Mouse (Mus musculus): ENCODE data around the gene Xdh.
A peak's percentile ranks its signal among the peaks of the same experiment; 100 is the strongest.

Xdh gene

DNA sequence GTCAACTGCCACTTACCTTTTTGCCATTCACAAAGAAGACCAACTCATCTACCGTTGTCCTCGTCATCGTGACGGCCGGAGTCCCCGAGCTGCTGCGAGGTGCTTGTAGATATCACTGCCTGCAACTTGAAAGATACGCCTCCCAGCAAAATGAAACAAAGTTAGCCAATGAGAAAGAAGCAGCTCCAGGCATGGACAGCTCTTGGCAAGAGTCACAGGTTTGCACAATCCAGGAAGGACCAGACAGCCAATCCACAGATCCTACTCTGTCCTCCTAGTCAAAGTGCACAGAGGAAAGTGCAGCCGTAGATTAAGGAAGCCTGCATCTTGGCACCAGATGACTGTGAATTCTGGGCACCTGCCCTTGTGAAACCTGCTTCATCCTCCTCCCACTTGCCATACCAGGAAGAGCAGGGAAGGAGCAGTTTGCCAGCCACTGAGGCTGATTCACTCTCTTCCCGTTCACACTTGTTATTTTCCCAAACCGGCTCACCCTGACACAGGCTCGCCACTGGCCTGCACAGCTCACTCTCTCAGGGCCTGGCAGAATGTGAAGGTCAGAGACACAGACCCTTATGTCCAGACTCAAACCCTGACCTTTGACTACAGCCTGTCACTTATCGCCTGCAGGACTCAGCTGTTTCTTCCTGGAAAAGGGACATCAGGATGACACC, at the start of gene Xdh:
Gene Xdh (minus strand): TSS at position 135 of the 674 bp plus-strand sequence.
- DNase-seq = no peak

DNA sequence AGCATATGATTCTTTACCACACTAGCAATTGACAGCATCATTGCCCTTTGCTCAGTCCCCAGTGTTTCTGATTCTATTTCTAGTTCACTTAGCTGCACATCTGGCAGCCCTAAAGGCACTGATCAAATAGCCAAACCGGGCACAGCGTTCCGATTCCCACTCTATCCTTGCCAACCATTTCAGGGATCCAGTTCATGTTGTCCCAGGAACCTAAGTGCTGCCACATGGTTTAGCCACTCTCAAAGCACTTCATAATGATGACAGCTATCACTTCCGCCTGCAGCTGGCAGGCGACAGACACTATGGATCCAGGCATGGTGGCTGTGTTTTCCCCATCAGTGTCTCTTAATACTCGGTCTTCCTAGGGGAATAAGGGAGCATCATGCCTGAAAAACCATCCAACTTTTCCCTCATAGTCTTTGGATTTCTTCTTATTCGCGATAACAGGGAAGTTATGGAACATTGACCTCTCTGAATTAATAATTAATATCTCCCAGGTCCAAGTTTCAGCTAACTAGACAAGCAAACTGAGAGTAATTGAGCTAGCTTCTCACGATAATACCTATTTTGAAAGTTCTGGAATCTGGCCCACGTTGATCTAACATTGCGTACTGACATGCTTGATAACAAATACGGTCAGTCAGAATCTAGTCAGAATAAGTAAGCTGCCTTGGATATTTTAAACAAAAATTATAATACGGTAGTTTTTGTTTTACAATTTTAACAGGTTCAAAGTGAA, 46.1 kb upstream of the Xdh start:
- no peak for DNase-seq

DNA sequence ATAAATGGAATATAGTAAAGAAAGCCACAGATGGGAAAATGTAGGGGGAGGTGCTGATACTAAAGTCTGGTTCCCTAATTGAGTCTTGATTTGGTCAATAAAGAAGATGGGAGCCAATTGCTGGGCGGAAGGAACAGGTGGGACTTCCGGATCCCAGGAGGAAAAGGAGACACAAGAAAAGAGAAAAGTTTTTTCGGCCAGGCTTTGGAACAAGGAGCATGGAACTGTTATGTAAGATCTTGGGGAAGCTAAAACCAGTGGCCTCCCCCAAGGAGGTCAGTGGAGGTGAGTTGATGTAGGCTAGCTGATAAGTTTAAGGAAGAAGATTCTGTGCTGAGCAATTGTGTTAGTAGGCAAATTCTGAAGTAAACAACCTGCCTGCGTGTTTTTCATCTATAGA, 41.3 kb upstream of the Xdh start:
- DNase-seq = no peak

DNA sequence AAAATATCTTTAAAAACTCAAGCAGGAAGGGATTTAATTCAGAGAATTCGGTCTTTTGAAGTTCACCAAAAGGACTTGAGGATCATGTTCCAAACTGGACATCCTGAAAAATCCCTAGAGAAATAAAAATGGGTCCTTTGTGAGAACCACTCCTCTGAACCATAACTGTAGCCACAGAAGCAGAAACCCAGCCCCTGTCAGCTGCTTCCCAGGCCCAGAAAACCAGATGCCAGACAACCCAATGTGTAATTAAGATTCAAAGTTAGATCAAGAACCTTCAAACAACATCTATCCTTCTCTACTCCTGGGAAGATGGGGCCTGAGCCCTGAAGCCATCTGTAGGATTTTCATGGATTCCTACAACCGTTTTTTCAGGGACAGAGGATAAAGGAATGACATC, 36.6 kb upstream of the Xdh start:
- no peak for DNase-seq

DNA sequence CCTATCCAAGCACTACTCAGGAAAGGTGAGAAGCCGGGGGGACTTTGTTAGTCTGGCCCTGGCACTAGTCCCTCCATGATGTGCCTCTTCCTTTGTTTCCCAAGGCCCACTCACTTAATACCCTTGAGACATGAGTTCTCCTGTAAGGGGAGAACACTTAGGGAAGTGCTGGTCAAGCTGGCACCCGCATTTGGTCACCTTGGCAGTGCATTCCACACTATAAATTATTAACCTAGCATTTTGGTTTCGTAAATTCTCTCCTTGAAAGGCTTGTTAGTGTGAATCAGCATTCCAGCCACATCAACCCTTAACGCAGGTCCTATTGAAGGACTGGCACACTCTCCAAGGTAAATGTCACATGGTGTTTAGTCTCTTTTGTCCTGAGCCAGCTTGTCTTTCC, 35.9 kb upstream of the Xdh start:
- no peak for DNase-seq

DNA sequence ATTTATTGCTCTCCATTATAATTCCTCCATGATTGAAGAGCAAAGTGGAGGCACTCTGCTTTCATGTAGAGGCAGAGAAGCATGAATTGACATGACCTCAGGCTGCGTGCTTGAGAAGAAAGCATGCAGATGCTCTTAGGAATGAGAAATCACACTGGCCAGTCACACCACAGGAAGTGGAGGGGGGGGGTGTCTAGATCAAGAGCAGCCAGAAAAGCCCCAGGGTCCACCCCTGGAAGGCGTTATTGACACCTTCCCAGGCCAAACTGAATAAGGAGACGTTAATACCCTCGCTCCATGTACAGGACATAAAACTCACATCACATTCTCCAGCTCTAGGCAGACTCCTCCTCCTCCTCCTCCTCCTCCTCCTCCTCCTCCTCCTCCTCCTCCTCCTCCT, 34.5 kb upstream of the Xdh start:
- no peak for DNase-seq

DNA sequence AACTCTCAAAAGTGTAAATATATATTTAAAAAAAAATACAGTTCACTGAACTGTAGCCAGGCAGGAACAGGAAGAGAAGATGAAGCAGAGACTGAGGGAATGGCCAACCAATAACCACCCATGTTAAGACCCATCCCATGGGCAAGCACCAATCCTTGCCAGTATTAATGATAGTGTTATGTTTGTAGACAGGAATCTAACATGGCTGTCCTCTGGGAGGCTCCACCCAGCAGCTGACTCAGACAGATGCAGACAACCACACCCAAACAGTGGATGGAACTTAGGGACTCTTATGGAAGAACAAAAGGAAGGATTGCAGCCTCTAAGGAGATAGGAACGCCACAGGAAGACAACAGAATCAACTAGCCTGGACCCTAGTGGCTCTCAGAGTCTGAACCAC, 32.9 kb upstream of the Xdh start:
- DNase-seq = no peak

DNA sequence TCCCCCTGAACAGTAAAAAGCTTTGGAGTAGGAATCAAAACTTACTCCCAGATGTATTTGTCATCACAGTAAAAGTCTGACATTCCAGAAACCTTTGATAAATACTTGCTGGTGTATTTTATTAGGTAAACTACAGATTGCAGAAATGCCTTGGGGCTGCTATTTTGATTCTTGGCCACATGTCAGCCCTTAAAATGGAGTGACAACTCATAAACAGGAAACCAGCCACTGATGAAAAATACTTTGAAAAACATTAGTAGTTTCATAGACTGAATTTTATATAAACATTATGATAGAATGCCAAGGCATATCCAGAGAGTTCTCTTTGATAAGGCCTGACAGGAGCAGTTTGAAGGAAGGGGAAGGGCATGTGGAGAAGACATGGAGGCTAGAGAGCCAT, 26.1 kb upstream of the Xdh start:
- no peak for DNase-seq

DNA sequence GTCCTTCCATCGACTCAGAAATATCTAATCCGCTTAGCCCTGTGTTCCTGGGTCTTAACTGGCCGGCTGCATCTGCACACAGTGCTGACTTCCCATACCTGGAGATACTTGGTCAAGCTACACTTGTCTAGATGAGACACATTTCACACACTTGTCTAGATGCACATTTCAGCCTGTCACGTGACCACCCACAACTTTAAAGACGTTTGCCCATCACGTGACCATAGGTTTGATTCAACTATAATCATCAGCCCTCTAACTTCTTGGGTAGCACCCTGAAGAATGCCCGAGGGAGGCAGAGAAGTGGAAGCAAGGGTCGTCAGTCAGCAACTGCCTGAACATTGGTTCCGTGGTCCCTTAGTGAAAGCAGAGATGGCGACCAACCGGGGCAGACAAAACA, 22.7 kb upstream of the Xdh start:
- no peak for DNase-seq

DNA sequence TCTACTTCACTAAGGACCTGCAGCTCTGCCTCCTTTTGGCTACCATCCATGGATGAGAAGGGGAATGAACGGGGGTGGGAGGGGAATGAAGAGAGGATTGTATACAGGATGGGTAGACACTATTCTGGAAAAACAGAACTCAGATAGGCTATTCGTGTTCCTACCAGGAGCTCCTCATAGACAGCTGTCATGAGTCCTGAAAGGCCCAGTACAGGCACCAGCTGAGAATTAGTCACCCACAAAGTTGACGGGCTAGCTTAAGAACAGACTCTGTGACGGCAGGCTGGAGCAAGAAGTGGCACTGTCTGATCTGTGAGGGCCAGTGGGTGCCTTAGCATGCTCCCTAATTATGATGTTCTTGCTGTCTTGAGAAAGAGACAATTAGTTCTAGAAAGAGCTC, 21.3 kb upstream of the Xdh start:
- DNase-seq = no peak

DNA sequence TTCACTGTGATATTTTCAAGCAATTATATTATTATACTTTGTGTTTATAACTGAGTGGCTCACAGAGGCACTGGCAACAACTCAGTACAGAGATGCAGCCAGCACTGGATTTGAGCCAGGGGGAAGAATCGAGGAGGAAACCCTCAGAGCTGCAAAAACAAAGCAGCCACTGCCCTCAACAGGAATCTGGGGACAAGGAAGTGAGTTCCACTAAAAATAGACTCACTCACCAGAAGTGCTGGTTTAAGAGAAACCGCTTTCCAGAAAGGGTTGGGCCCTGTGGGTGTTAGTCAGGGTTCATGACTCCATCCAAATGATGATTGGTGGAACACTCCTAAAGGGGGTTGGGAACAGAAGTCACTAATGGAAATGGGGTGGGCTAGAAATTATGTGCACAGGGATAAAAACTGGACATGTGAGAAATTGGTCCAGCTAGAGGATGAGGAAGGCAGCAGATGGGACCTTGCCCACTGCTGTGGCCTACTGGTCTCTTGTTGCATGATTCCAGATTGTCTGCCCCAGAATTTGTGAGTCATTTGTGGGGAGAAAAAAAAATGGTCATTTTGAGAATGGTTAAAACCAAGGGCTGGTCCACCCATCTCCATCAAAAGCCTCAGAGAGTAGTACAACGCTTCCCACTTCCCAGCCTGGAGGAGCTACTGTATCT, 20.5 kb upstream of the Xdh start:
- no peak for DNase-seq

DNA sequence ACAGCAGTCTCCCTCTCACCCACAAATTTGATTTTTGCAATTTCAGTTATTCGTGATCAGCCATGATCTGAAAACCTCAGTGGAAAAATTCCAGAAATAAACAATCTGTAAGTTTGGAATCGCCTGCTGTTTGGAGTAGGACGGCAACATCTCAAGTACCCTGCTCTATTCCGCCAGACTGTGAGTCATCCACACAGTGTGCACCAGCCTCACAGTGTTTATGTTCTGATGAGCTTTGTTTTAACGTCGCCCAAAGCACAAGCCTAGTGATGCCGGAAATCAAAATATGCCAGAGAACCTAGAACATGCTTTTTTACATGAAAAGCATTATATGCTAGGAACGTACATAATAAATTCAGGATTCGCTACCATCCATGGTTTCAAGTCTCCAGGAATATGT, 14.9 kb upstream of the Xdh start:
- no peak for DNase-seq

DNA sequence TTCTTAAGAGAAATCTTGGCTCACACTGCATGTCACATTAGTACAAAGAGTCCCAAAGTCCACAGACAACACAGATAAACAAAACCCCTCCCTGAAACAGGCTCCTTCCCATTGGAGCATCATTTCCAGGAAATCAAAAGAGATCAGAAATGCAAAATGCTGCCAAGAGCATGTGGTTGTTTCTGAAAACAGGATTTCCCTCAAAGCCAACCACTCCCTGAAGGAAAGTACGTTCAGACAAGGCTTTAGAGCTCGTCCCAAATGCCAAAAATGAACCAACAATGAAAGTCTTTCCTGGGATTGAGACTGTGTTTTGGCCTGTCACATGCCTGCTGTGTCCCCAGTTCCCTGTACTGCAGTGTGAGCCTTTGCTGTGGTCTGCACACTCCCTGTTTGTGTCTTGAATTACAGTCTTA, 12.6 kb upstream of the Xdh start:
- DNase-seq = no peak

DNA sequence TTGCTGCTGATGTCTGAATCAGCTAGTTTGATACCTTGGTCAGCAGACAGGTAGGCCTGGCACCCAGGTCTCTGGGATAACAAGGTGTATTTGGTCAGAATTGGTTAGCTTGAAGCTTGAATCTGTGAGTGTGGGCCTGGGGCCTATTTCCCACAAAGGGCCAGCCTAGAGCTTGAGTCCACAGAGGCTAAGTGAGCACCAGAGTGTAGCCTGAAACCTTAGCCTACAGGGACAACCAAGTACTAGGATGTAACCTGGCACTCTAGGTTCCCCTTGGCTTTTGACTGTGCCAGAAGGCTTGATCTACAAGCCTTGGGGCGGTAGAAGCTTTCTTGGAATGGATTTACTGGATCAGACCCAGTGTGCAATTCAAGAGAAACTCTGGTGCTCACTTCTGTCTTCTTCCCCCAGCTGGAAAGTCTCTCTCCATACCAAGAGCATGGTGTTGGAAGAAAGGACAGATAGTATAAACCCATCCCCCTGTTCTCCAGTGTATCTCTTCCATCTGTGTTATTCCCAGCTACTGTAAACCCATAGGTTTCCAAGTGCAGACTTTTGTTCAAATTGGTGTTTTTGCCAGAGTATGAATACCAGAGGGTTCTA, 11.9 kb upstream of the Xdh start:
- no peak for DNase-seq

DNA sequence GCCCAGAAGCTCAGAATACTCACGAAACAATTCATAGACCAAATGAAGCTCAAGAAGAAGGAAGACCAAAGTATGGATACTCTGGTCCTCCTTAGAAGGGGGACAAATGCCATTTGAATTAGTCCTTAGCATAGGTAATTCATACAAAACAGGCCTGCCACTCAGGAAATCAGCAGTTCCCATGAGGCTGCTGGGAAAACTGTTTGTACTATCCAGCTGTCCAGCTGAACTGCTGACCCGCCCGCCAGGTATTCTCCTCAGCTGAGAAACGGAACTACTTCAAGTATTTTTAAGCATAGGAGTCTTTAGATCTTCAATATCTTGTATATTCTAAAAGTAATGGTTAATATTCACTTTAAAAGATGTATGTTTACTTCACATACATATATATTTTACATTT, 10.7 kb upstream of the Xdh start:
- DNase-seq = no peak

DNA sequence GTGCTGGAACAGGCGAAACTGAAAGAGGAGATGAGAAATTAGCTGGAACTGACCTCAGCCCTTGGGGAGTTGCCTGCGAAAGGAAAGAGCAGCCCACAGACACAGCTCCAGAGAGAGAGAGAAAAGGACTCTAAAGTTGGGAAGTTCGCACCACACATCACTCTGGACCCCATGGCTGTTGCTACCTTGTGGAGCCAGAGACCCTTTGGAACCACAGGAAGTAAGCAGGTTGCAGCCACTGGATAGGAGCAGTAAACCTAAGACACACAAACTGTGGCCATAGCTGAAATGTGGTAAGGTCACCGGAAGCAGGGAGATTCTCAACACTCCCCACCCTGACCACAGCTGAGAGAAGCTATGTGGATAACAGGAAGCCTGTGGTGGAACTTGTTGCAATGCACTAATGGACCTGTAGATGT, 2.1 kb upstream of the Xdh start:
- DNase-seq = peak; percentile 48 to 57

DNA sequence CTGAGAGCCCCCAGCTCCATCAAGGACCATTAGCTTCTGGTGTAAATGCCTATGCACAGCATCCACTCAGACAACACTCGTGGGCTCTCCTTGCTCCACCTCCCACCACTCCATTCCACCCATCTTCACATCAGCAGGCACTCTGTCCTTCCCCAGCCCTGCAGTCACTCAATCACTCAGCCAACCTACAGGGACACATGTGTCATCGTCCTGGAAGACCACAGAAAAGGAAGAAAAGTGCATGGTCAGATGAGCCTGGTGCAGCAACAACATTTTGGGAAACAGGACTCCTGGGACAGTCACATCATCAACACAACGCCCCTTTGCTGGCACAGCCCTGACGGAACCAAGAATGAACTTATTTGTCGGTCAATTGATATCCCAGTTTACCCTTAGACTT, 974 bp upstream of the Xdh start:
- DNase-seq = no peak

DNA sequence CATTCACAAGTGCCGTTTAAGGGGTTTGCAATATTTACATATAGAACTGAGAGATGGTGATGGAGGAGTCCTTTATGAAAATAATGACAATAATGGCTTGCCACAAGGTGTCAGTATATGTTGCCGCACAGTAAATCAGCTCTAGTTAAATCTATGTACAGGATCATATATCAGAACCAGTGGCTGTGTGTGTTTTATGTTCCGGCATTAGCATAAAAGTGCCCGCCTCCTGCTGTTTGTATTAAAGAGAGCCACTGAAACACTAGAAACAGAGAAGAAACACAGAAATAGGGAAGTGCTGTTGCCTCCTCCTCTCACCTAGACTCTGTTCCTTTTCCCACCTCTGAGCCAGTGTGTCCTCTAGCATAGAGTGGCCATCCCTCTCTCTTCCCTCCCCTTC, 498 bp downstream of the Xdh start:
- DNase-seq = peak; percentile 21 to 38

DNA sequence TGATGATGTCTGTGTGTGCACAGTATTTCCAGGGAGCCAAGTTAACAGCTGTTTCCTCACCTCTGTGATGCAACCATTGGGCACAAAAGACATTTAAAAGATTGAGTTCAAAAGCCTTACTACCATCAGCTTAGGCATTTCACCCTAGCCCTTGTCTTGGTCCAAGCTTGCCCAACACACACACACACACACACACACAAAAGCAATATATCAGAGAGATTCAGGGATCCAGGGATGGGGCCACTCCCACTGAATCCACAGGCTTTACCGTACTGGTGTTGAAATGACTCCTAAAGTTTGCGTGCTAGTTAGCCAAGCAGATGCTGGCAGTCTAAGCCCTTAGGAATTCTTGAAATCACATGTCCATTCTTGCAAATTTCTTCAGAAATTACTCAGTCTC, 1.2 kb downstream of the Xdh start:
- no peak for DNase-seq

DNA sequence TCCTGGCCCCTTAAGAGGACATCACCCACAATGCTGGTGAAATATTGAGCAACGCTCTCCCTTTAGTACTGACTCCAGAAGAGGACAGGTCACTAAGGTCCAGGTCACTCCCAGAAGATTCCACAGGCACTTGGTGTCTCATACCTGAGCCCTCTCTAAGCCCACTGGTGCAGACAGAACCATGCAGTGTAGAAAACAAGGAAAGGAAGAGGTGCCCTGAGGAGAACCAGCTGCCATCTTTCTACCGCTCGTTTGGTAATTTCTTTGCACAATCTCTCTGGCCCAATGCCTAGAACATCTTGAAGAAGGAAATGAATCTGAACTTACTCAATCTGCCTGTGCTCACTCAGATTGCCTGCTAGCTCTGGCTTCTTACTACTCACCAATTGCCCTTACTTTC, 2.0 kb downstream of the Xdh start:
- DNase-seq = no peak

DNA sequence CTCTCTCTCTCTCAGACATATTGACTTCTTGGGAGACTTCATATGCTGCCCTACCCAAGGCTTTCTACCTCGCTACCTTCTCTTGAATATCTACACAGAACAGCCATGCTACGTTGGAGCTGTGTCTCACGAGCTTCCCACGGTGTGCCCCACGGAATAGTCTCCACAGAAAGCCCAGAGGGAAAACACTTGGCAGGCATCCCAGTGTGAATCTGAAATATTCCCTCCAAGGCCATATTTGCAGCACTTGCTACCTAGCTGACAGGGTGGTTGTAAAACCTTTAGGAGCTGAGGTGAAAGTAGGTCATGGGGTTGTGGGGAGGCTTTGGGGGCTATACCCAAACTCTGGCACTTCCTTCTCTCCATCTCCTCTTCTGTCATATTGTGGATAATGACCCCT, 3.1 kb downstream of the Xdh start:
- no peak for DNase-seq

DNA sequence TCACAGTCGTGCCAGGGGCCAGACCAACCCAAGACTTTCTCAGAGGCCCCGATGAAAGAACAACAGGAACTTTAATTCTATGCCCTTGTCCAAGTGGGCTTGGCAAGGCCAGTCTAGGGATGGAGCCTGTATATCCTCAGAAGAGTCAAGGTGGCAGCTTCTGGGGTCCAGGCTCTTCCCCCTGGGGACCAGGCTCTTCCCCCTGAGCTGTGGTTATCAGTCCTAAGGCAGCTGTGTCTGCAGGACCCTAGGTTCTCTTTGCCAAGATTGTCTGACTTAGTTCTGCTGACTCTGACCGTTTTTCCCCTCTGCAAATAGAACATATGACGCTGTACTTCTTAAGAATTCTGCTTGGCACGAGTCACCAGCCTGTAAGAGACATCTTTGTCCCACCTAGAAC, 5.3 kb downstream of the Xdh start:
- DNase-seq = no peak

DNA sequence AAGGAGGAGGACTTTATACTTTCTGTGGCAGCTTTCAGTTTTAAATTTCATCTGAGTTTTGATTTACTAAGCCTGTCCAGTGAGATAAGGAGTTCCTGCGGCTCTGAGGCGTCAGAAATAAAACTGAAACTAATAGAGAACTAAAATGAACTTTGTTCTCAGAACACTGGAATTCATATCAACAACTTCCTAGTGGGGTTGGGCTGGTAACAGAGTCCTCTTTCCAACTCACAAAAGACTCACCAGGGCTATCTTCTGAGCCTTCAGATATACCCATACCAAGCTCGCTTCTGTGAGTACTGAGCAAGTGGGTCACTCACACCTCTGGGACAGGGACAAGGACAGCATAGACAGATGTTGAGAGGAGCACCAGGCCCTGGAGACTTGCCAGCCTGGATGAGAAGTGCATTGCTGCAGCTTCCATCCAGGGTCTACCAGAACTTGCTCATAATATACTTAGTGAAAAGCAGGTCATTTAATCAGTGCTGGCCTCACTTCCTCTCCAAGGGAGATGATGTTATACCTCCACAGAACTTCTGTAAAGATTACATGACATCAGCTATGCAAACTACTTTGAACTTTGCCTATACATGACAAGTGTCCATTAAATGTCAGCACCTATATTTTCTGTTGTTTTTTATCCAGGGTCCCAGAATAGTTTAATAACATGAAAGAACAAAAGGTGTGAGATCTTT, 7.6 kb downstream of the Xdh start:
- peak; percentile 15 to 19 for DNase-seq

All from B cell, adult 2 months (primary cell).